Mouse (Mus musculus) kidney, adult 2 months (tissue): ENCODE results near the gene Epb41. TPM values are rescaled to one million over a fixed set of nuclear protein-coding genes. Genes with fewer than 3 reads are reported as not detected.

ENCODE experiments used
- DNase-seq: peaks from one replicate; pipeline ENCODE4 v3.0.0; 2021
- H3K27ac ChIP-seq: fragments of 200-500 bp; 2 replicates; pipeline ENCODE4 v1.5.1; 2012; ENCODE audit warnings: low read depth, low read length, control low read depth, inconsistent platforms; ENCODE audit not compliant: insufficient read depth
- H3K27me3 ChIP-seq: fragments of 200-500 bp; replicated peaks from 2 replicates; pipeline ENCODE4 v1.6.1; 2012; ENCODE audit warnings: mild to moderate bottlenecking, moderate library complexity, low read length, inconsistent platforms; ENCODE audit not compliant: control insufficient read depth, insufficient read depth
- H3K36me3 ChIP-seq: fragments of 200-500 bp; 2 replicates; pipeline ENCODE4 v1.6.1; 2012; ENCODE audit warnings: mild to moderate bottlenecking, moderate library complexity, low read length, inconsistent platforms; ENCODE audit not compliant: control insufficient read depth, insufficient read depth
- H3K4me1 ChIP-seq: fragments of 200-500 bp; 2 replicates; pipeline ENCODE4 v1.6.1; 2011; ENCODE audit warnings: low read length; ENCODE audit not compliant: control insufficient read depth, insufficient read depth
- H3K4me3 ChIP-seq: fragments of 200-500 bp; 2 replicates; pipeline ENCODE4 v1.5.1; 2011; ENCODE audit warnings: mild to moderate bottlenecking, low read depth, low read length, control low read depth; ENCODE audit not compliant: insufficient read depth
- CTCF ChIP-seq: fragments of 200-500 bp; conservative IDR thresholded peaks from 2 replicates; pipeline ENCODE4 v1.5.1; 2011; ENCODE audit warnings: low read depth, mild to moderate bottlenecking, control low read depth, low read length, moderate library complexity, mixed read lengths; ENCODE audit not compliant: insufficient read depth, insufficient read length
- POLR2A ChIP-seq: fragments of 200-500 bp; IDR thresholded peaks from one replicate; pipeline ENCODE4 v1.6.1; 2011; ENCODE audit warnings: low read depth, low read length, control low read depth
- WGBS: fragments of 180-500 bp; shearing (Covaris S2); methylation state at CpG from one replicate; pipeline ENCODE4 v1.1.7; 2018; 5-methylcytosine and 5-hydroxymethylcytosine counted together
- polyA plus RNA-seq: library from polyadenylated mRNA; depleted of rRNA; stranded (reverse); fragments of >200 nt; gene quantifications from 2 replicates; pipeline ENCODE4 v1.2.3, GENCODE M21; 2012

The Epb41 gene
- polyA plus RNA-seq, 1 experiment: 73.8 TPM

- Histone ChIP-seq H3K4me3 (no peak overlapping the region), H3K36me3 (no peaks in the 10 kb centered on the region), H3K27me3 (no peaks in the 10 kb centered on the region), H3K27ac (no peak overlapping the region), H3K4me1 (peaks cover 8% of the 10 kb centered on the region)
- TF ChIP-seq CTCF (no peak), POLR2A (no peak)
- WGBS: 68% methylated on average over 4 of the region's 4 CpGs
- DNase-seq: no peak
Observed at GRCm38 (mm10) chr4:132080492-132080983, 5.4 kb upstream of the Epb41 start.

- DNase-seq: peak; percentile 89
- 9% methylated on average over 19 of the region's 19 CpGs for WGBS
- Histone ChIP-seq H3K4me1 (peaks cover 10% of the 10 kb centered on the region), H3K4me3 (no peak overlapping the region), H3K27me3 (no peaks in the 10 kb centered on the region), H3K27ac (no peak overlapping the region), H3K36me3 (no peaks in the 10 kb centered on the region)
- peak; percentile 85 for TF ChIP-seq CTCF
- TF ChIP-seq POLR2A: no peak
Observed at GRCm38 (mm10) chr4:132079555-132080275, 4.6 kb upstream of the Epb41 start.

GRCm38 (mm10) chr4:132078296-132078714 lies 3.2 kb upstream of the Epb41 start:
- H3K4me3 ChIP-seq: no peak overlapping the region
- no peaks in the 10 kb centered on the region for H3K36me3 ChIP-seq
- H3K27me3 ChIP-seq: no peaks in the 10 kb centered on the region
- H3K4me1 ChIP-seq: peaks cover 10% of the 10 kb centered on the region
- no peak overlapping the region for H3K27ac ChIP-seq
- TF ChIP-seq POLR2A (no peak), CTCF (no peak)
- peak; percentile 38 for DNase-seq
- WGBS: 65% methylated on average over 7 of the region's 7 CpGs

GRCm38 (mm10) chr4:132077445-132077844 lies 2.3 kb upstream of the Epb41 start:
- no peak overlapping the region for H3K4me3 ChIP-seq
- peaks cover 13% of the 10 kb centered on the region for H3K4me1 ChIP-seq
- TF ChIP-seq CTCF (no peak), POLR2A (no peak)
- no peaks in the 10 kb centered on the region for H3K27me3 ChIP-seq
- DNase-seq: no peak
- no peak overlapping the region for H3K27ac ChIP-seq
- 78% methylated on average over 7 of the region's 7 CpGs for WGBS
- no peaks in the 10 kb centered on the region for H3K36me3 ChIP-seq

GRCm38 (mm10) chr4:132076480-132077405 lies 1.6 kb upstream of the Epb41 start:
- Histone ChIP-seq H3K4me1 (peaks cover 20% of the 10 kb centered on the region), H3K27me3 (no peaks in the 10 kb centered on the region), H3K27ac (peak overlapping the region; percentile 97), H3K36me3 (no peaks in the 10 kb centered on the region), H3K4me3 (no peak overlapping the region)
- WGBS: 23% methylated on average over 20 of the region's 20 CpGs
- DNase-seq: peak; percentile 81
- no peak for TF ChIP-seq CTCF
- TF ChIP-seq POLR2A: no peak

- 29% methylated on average over 1 of the region's 1 CpGs for WGBS
- TF ChIP-seq CTCF (no peak), POLR2A (no peak)
- Histone ChIP-seq H3K36me3 (no peaks in the 10 kb centered on the region), H3K27me3 (no peaks in the 10 kb centered on the region), H3K4me1 (peaks cover 28% of the 10 kb centered on the region), H3K4me3 (no peak overlapping the region), H3K27ac (peak overlapping the region; percentile 97)
- no peak for DNase-seq
Observed at GRCm38 (mm10) chr4:132075796-132076195, 675 bp upstream of the Epb41 start.
